Mouse (Mus musculus) E14TG2a.4 (cell line): Measurements from ENCODE around the gene Efcab11.

Experiments used
- H3K27me3 ChIP-seq: 2 replicates; pipeline ENCODE4 v1.6.1; 2014; ENCODE audit warnings: low read length, control low read depth; ENCODE audit not compliant: insufficient read depth
- H3K36me3 ChIP-seq: 2 replicates; pipeline ENCODE4 v1.6.1; 2014; ENCODE audit warnings: low read length, control low read depth; ENCODE audit not compliant: insufficient read depth
- H3K4me1 ChIP-seq: replicated peaks from 2 replicates; pipeline ENCODE4 v1.6.1; 2014; ENCODE audit warnings: low read depth, low read length, control low read depth
- H3K4me3 ChIP-seq: replicated peaks from 2 replicates; pipeline ENCODE4 v1.5.1; 2014; ENCODE audit warnings: mild to moderate bottlenecking, low read length
- H3K9me3 ChIP-seq: 2 replicates; pipeline ENCODE4 v1.6.1; 2014; ENCODE audit warnings: low read length, control low read depth
- CTCF ChIP-seq: conservative IDR thresholded peaks from 2 replicates; pipeline ENCODE4 v1.5.1; 2014; ENCODE audit warnings: low read length
- NANOG ChIP-seq: IDR thresholded peaks from 2 replicates; pipeline ENCODE4 v1.6.1; 2014; ENCODE audit warnings: borderline replicate concordance, low read length, mixed read lengths
- POU5F1 ChIP-seq: IDR thresholded peaks from 2 replicates; pipeline ENCODE4 v1.6.1; 2014; ENCODE audit warnings: low read length, borderline replicate concordance

Efcab11 gene

GRCm38 (mm10) chr12:99885282-99885901 lies 1.2 kb upstream of the Efcab11 start:
- TF ChIP-seq CTCF (no peak), NANOG (no peak), POU5F1 (no peak)
- H3K27me3 ChIP-seq: no peaks in the 10 kb centered on the region
- peak overlapping the region; percentile 98 for H3K4me3 ChIP-seq
- H3K9me3 ChIP-seq: no peaks in the 10 kb centered on the region
- peaks cover 20% of the 10 kb centered on the region for H3K4me1 ChIP-seq
- peaks cover 4% of the 10 kb centered on the region; the same call in 1 of the 2 replicates for H3K36me3 ChIP-seq

GRCm38 (mm10) chr12:99883713-99884105 lies 530 bp downstream of the Efcab11 start:
- Histone ChIP-seq H3K27me3 (no peaks in the 10 kb centered on the region), H3K4me3 (peak overlapping the region; percentile 98), H3K36me3 (peaks cover 4% of the 10 kb centered on the region; the same call in 1 of the 2 replicates), H3K4me1 (peaks cover 20% of the 10 kb centered on the region), H3K9me3 (no peaks in the 10 kb centered on the region)
- TF ChIP-seq POU5F1 (no peak), NANOG (no peak), CTCF (no peak)

DNA sequence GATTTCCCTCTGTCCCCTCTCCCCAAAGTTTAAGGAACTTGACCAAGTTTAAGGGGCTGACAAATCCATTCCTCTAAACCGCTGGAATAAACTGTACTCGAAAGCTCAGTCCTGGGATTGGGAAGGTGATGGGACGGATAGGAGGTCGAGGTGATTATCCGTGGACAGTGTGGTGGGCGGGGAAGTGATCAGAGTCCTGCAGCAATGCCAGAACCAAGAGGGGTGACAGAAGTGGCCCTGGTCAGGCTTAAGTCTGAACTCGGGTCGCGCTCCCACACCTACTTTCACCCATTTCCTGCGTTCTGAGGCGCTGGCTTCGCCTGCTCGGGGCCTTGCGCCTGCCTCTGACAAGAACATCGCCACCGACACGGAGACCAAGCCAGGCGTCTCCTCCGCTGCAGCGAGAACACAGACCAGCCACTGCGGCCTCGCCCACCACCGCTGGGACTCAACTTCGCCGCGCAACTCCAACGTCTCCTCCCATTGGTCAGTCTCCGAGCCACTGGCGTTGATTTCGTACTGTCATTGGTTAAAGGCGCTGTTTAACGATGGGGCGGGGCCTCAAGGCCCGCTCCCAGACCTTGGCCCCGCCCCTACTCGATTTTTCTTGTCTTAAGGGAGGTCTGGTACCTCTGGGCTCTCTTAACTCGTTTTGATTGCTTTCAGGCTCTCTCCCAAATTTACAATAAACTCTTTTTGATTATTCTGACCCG lies 1.1 kb downstream of the Efcab11 start:
- Histone ChIP-seq H3K9me3 (no peaks in the 10 kb centered on the region), H3K4me3 (peak overlapping the region; percentile 98)
- TF ChIP-seq CTCF (no peak), POU5F1 (no peak), NANOG (no peak)

DNA sequence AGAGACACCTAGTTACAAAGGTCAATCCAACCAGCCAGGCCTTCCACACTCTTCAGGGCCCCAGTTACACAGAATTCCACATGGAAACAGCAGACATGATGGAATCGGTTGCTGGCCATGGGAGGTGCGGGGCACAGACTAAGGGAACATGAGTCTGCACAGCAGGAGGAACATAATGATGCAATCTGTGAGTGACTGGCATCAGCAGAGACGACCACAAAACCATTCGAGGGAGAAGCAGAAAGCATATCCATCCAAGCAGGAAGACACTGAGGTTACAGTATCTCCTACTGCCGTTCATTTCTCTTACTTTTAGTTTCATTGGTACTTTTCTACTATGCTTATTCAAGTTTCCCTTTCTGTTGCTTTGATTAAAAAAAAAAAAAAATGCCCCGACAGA lies 9.6 kb downstream of the Efcab11 start:
- H3K9me3 ChIP-seq: no peaks in the 10 kb centered on the region
- no peaks in the 10 kb centered on the region for H3K36me3 ChIP-seq
- peaks cover 11% of the 10 kb centered on the region for H3K4me1 ChIP-seq
- H3K4me3 ChIP-seq: no peak overlapping the region
- no peaks in the 10 kb centered on the region for H3K27me3 ChIP-seq
- no peak for TF ChIP-seq POU5F1
- TF ChIP-seq CTCF: no peak
- TF ChIP-seq NANOG: no peak

More for the DNA sequence above, 1.1 kb downstream of the Efcab11 start:
- H3K4me1 ChIP-seq: peaks cover 20% of the 10 kb centered on the region
- peaks cover 4% of the 10 kb centered on the region; the same call in 1 of the 2 replicates for H3K36me3 ChIP-seq
- no peaks in the 10 kb centered on the region for H3K27me3 ChIP-seq

- Histone ChIP-seq H3K4me1 (peaks cover 15% of the 10 kb centered on the region), H3K9me3 (no peaks in the 10 kb centered on the region), H3K36me3 (no peaks in the 10 kb centered on the region), H3K27me3 (no peaks in the 10 kb centered on the region), H3K4me3 (no peak overlapping the region)
- TF ChIP-seq NANOG: no peak
- TF ChIP-seq POU5F1: no peak
- TF ChIP-seq CTCF: no peak
These were observed 10.8 kb downstream of the Efcab11 start for GRCm38 (mm10) chr12:99873443-99873842.

DNA sequence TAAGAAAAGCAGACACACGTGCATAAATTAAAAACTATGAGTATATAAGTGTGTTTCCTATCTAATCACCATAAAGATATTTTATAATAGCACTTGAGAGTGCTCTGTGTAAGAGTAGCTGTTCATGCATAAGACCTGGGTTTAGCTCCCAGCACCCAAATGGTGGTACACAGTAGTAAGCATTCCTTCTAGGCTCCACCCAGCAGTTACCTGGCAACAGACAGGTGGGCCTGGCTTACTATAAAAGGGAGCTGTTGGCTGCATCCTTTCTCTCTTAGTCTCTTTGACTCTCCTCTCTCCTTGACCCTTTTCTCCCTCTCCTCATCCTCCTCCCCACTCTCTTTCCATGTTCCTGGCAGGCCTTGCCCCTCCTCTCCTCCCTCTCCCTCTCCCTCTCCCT lies 15.4 kb downstream of the Efcab11 start:
- Histone ChIP-seq H3K4me3 (no peak overlapping the region), H3K9me3 (no peaks in the 10 kb centered on the region), H3K36me3 (no peaks in the 10 kb centered on the region), H3K4me1 (peaks cover 9% of the 10 kb centered on the region), H3K27me3 (no peaks in the 10 kb centered on the region)
- TF ChIP-seq NANOG: no peak
- TF ChIP-seq CTCF: no peak
- no peak for TF ChIP-seq POU5F1

GRCm38 (mm10) chr12:99864613-99865012 lies 19.6 kb downstream of the Efcab11 start:
- no peaks in the 10 kb centered on the region for H3K27me3 ChIP-seq
- no peaks in the 10 kb centered on the region for H3K36me3 ChIP-seq
- peaks cover 7% of the 10 kb centered on the region; the same call in 1 of the 2 replicates for H3K4me1 ChIP-seq
- H3K4me3 ChIP-seq: no peak overlapping the region
- H3K9me3 ChIP-seq: no peaks in the 10 kb centered on the region
- no peak for TF ChIP-seq NANOG
- no peak for TF ChIP-seq CTCF
- no peak for TF ChIP-seq POU5F1

GRCm38 (mm10) chr12:99860981-99861380 lies 23.3 kb downstream of the Efcab11 start:
- H3K9me3 ChIP-seq: no peaks in the 10 kb centered on the region
- no peak for TF ChIP-seq POU5F1
- TF ChIP-seq NANOG: no peak
- no peak for TF ChIP-seq CTCF
- H3K27me3 ChIP-seq: no peaks in the 10 kb centered on the region
- H3K36me3 ChIP-seq: no peaks in the 10 kb centered on the region
- no peak overlapping the region for H3K4me3 ChIP-seq
- H3K4me1 ChIP-seq: 0 out of 2 replicates have a peak, but pooled peaks cover 3% of the 10 kb centered on the region
